Mouse (Mus musculus) urinary bladder, postnatal 25 days (tissue): ENCODE results near the gene Fstl5.
"Not testable (repeated sequence)": the region's sequence is repeated elsewhere in the genome, so short reads cannot be mapped to it uniquely, and the experiment has no call there.

Experiments
- DNase-seq: peaks from one replicate; pipeline ENCODE4 v3.0.0; 2022; ENCODE audit warnings: low spot score

The Fstl5 gene

GRCm38 (mm10) chr3:76074060-76074707 is at the start of gene Fstl5:
Gene Fstl5, plus strand, starts transcription at chr3:76074270.
- DNase-seq = peak; percentile 6

- no peak for DNase-seq
Observed at GRCm38 (mm10) chr3:76025523-76025922, 48.5 kb upstream of the Fstl5 start.

GRCm38 (mm10) chr3:76051124-76051523 is 22.9 kb upstream of the Fstl5 start:
- no peak for DNase-seq

- DNase-seq = no peak
Observed at GRCm38 (mm10) chr3:76061996-76062395, 12.1 kb upstream of the Fstl5 start.

DNA sequence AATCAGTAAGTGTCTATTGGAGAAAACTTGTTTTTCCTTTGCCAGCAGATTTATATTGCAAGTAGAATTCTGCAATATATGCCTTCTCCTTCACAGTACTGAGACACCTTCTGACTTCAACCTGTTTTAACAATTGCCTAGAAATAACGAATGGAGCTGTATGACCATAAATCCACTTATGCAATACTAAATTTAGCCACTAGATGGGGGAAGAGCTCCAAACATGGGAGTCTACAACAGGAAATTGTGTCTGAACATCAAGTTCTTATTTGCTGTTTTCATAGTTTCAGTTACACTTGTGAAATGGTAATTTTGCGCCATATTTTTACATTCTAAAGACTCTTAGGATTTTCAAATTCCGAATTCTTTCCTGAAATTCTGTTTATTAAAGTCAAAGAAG is 6.2 kb upstream of the Fstl5 start:
- no peak for DNase-seq

DNA sequence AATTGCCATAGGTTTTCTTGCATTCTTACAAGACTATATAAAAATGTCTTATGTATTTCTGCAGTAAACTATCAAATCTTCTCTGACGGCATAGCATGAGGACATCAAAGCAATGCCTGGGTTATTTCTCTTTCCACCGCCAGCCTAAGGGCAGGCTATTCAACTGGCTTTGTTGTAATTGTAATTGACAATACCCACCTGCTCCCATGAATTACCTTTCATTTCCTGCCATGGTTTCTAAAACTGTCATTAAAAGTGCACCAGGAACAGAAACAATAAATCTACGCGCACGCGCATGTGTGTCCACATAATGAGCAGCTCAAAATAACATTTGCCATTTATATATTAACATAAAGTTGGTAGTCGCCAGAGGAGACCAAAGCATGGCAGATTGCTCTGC is 1.2 kb upstream of the Fstl5 start:
- no peak for DNase-seq

GRCm38 (mm10) chr3:76140445-76140844 is 66.4 kb downstream of the Fstl5 start:
- DNase-seq = no peak

DNA sequence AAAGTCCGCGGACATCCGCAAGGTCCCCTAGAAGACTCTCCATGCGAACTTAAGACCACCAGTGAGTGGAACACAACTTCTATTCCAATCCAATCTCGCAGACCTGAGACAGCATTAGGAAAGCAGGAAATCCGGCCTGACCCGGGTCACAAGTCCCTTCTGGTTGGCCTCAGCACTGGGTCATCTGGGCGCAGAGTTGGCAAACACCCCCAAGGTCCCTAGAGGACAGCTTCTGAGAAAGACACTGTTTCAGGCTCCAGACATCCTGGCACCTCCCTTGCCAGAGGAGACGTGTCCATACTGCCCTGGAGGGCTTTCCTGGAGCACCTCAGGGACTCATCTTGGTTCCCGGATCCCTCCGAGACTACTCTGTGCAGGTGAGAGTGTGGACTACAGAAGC is 73.8 kb downstream of the Fstl5 start:
- no peak for DNase-seq

- DNase-seq = no peak
Observed at GRCm38 (mm10) chr3:76238834-76239233, 164.8 kb downstream of the Fstl5 start.

- DNase-seq = no peak
Observed at GRCm38 (mm10) chr3:76251385-76251784, 177.3 kb downstream of the Fstl5 start.

DNA sequence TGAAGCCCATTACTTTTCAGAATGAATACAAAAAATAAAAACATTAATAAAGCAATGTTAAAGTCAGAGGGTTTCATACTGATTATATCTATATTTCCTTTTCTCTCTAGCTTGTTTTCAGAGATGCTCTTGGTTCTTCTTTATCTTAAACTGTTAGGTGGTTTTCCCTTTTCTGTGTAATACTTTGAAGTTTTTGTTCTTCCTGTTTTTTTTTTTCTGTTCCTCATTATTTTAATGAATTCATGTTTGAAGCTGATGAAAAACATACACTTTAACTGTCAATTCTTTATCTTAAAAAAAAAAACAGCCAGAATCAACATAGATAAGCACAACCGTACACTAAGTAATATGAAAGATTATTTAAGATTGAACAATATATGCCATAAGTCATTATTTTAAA is 218.9 kb downstream of the Fstl5 start:
- DNase-seq = no peak

- DNase-seq = no peak
Observed at GRCm38 (mm10) chr3:76294394-76294793, 220.3 kb downstream of the Fstl5 start.

- DNase-seq = no peak
Observed at GRCm38 (mm10) chr3:76301026-76301773, 227.1 kb downstream of the Fstl5 start.

DNA sequence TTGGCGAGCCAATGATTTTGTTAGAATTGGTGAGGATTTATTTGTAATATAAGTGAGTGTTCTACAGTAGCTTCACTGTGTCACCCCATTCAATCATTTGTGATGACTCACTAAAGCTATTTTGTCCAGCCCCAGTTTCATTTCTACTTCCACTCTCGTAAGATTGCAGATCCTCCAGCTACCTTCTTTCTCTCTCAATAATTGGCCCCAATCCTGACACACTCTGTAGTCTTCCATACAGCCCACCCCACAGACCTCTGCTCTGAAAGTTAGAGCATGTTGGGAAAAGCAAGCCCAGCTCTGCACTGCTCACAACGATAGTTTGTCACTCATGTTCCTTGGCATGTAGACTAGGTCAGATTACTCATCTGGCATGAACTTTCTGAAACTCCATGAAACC is 242.9 kb downstream of the Fstl5 start:
- no peak for DNase-seq

DNA sequence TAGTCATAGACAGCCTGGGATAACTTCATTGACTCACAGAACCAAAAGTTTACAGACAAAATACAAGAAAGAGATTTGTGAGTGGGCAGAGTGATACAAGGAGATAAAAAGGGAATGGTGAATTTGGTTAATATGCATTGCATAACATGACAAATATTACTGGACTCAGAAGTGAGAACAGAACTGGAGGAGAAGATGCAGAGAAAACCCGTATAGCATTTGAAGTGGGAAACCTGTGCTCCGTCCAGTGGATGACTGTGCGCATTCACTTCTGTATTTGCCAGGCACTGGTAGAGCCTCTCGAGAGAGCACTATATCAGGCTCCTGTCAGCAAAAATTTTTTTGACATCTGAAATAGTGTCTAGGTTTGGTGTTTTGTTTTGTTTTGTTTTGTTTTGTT is 245.5 kb downstream of the Fstl5 start:
- no peak for DNase-seq

DNA sequence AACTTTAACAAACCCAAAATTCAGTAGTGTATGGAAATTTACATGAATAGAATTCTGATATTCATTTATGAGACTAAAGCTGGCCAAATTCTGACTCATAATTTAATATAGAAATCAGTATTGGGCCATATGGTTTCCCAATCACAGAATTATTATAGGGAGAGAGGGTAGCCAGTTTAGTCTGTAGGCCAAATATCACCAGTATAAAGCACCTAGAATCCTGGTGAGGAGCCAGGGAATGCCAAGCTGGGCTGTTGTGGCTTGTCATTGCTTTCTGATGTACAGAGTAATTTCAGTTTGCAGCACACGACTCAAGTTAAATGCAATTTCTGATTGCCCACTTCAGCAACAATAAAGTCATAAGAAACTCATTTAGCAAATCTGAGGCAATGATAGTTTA is 248.4 kb downstream of the Fstl5 start:
- DNase-seq = no peak

GRCm38 (mm10) chr3:76336922-76337321 is 262.9 kb downstream of the Fstl5 start:
- DNase-seq = no peak

DNA sequence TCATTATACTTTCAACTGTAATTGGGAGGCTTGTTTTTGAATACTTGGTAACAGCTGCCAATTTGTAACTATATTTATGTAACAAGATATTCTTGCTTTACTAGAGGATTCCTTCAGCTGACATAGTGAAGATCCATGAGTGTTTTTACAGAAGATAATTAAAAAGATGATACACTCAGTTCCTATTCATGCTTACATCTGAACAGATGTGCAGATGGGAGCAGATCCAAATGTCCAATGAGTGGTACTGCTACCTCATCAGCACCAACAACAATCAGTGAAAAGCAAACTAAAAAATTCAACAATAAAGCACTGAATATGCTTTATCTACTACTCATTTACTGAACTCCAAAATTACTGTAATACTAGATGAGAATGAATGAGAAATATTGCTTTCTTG is 292.9 kb downstream of the Fstl5 start:
- no peak for DNase-seq

- DNase-seq = no peak
Observed at GRCm38 (mm10) chr3:76369910-76370309, 295.8 kb downstream of the Fstl5 start.

GRCm38 (mm10) chr3:76428775-76429372 is 354.8 kb downstream of the Fstl5 start:
- DNase-seq = no peak

GRCm38 (mm10) chr3:76467229-76467874 is 393.3 kb downstream of the Fstl5 start:
- DNase-seq = no peak

GRCm38 (mm10) chr3:76468147-76468546 is 394.1 kb downstream of the Fstl5 start:
- DNase-seq = no peak

DNA sequence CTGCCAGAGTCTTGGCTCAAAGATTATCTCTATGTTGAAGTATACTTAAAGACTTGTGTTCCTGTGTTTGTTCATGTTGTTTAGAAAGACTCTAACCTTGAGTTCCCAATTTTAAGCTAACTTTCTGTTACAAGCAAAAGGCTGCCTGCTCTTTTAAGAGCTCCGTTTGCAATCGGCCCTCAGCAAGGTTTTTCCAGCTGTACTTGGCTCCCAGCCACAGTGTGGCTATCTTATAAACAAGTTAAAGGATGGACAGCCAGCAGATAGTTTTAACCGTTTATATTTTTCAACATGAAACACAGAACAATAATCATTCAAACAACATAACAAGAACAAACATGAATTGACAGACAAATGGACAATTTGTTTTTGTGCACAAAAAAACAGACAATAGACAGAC is 433.8 kb downstream of the Fstl5 start:
- DNase-seq = not testable (repeated sequence)
